Mouse (Mus musculus) kidney, postnatal 10 days (tissue): ENCODE data around the gene Dnajb11.

Source experiments
- DNase-seq: peaks from one replicate; pipeline ENCODE4 v3.0.0; 2021; ENCODE audit warnings: mixed read lengths

Gene Dnajb11

DNA sequence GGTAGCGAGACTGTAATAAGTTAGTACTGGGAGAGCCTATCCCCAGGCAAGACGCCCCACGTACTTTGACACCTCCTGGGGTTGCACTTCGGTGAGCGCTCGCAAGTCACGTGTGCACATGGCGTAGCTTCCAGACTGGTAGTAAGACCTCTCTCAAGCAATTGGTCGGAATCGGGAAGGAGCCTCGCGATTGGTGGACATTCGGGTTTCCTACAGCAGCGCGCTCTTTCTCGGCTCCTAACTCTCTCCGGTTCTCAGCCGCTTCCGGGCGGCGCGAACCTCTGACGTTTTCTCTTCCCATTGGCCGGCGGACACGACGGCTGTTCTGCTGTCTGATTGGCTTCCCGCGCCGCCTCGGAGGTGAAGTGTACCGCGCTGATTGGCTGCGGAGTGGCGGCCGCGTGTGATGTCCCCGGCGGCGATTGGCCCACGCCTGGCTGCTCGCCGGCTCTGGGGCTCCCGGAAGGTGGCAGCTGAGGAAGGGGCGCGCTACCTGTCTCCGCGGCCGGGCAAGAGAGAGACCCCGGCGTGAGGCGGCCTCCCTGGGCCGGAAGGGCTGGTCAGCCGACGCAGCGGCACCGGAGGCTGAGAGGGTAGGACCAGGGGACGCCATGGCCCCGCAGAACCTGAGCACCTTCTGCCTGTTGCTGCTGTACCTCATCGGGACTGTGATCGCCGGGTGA lies at the start of gene Dnajb11, which contains the start of gene Tbccd1:
Gene Dnajb11, plus strand, starts transcription at position 415 of the 683 bp plus-strand sequence.
Gene Tbccd1, minus strand, starts transcription at position 239 of the 683 bp plus-strand sequence.
- DNase-seq, result peak; percentile 99

DNA sequence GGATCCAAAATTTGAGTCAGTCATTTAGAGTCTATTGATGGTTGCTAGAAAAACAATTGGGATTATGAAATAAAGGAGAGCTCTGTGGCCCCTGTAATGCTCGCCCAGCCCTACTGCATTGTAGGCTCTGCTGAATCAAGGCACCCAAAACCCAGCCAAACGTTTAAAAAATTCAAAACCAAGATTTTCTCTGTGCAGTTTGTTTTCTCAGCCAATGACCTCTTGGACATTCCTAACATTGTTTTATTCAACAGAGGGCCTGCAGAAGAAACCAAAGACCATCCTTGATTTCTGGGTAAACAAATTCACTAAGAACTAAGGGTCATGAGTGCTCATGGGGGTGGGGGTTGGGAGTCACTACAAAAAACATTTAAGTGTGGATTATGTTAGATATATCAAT lies 46.2 kb upstream of the Dnajb11 start, which contains the start of gene Crygs:
Gene Crygs, minus strand, starts transcription at position 101 of the 400 bp plus-strand sequence.
- no peak for DNase-seq

DNA sequence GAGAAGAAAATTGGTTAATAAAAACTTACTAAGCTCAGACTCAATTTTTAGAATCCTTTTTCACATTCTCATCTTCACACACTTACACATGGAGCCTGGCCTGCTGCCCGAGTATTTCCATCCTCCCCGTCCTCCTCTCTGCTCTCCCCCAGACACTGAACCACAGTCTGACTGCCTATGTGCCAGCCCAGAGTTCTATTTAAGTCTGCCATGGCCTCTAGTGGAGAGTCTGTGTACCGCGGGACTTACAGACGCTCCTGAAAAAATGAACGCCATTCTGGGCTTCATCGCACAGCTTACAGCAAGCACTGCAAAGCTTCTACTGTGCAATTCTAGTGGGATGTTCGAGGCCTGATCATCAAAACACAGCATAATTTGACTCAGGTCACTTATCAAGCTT lies 36.9 kb upstream of the Dnajb11 start:
- peak; percentile 15 for DNase-seq

DNA sequence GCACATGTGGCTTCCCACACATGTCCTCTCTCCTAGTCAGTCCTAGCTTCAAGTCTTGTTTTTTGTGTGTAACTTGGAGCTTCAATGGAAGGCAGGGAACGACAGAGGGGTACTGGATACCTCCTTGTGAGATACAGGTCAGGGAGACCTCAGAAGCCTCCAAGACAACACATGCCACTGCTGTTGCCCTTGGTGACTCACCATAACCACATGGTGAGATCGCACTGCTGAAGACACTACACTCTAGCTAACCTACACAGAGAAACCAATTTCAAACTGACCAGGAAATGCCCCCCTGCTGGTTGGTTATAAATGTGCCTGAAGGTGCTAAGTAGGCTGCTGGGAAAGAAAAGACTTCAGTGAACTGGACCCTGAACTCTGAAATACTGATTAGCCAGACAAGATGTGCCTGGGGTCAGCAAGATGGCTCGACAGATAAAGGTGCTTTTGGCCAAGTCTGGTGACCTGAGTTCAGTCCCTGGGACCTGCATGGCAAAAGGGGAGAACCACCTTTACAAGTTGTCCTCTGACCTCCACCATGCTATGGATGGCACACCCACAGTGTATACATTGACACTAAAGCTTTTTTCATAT lies 24.6 kb upstream of the Dnajb11 start:
- no peak for DNase-seq

DNA sequence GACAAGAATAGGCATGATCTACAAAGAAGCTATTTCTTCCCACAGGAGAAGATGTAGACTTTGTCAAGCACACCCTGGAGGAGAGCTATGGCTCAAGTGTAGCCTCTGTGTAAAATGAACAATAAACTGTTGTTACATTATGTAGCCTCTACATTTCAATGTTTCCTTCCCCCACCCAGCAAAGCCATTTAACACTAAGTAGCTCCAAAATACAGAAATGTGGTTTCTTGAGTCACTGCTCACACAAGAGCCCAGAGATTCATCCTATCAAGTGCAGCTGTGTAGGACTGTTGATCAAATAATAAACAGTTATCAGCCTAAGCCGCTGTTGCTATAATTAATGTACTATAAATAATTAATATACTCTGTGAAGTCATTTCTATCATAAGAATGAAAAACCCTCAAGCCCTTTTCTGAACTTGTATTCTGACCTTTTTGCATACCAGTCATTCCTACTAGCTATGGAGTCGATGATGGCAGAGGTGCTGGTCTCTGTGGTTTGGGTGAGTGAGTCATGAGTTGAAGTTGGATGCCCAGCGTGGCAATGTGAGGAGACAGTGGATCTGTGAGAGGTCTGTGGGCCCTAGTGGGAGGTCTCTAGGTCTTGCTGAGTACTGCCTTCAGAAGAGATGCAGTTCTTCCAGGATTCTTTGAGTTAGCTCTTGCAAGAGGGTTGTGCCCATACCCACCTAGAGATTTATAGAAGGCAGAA lies 18.3 kb upstream of the Dnajb11 start:
- no peak for DNase-seq

DNA sequence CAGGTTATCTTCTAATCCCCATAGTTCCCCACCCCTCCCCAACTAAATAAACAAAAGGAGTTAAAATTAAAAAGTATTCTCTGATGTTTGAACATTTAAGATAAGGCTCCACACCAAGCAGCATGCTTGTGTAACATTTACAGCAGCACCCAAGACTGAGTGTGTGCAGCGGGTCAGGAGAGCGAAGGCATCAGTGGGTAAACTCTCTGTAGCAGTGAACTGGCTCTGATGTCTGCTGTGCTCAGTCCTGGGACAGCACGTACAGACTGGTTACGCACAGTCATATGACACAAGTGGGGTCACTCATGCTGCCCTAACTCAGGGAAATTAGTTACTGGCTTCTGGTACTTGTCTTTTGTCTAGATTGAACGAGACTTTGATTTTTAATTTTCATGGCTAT lies 14.8 kb upstream of the Dnajb11 start:
- DNase-seq, result no peak

DNA sequence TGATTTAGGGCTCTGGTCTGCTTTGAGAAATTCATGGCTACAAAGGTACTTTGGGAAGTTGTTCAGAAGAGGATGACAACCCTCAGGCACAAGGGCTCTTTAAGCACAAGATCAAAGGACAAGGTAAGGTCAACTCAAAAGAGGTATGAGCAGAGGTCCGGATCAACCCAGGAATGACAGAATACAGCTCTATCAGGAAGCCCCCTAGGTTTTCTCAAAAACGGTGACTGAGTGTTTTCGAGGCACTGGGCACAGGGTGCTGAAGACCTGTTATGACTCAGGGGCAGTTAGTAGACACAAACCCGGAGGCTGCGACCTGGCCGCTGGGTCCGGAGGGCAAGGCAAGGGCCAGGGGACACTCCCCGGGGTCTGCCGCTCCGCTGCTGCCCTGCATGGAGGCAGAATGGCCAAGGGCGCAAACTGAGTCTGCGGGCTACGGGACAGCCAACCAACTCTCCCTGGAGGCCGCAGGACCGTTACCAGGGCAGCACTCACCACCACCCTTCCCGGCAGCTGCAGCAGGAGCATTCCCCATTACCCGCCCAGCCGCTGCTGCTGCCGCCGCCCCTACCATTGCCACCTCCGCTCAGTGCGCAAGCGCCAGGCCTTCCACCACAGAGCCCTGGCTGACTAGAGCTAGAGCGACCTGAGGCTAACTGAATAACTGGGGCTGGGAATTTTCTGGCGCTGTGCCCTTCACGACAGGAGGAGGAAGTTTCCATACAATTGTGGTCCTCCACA lies 13.4 kb upstream of the Dnajb11 start:
- peak; percentile 93 for DNase-seq

DNA sequence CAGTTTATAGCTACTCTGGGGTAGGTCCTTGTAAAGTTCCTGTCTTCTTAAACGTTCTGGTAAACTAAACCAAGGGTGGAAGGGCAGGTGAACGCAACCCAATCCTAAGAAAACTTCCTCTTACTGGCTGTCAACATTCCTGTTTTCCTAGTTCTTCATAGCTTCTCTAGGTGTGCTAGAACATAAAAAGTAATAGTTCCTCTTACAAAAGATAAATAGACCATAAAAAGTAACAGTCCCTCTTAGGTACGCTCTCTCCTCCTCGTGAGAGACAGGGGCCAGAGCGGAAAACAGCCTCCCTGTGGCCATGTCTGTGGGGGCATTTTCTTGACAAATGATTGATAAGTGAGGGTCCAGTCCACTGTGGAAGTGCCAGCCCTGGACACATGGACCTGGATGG lies 12.8 kb upstream of the Dnajb11 start:
- no peak for DNase-seq

DNA sequence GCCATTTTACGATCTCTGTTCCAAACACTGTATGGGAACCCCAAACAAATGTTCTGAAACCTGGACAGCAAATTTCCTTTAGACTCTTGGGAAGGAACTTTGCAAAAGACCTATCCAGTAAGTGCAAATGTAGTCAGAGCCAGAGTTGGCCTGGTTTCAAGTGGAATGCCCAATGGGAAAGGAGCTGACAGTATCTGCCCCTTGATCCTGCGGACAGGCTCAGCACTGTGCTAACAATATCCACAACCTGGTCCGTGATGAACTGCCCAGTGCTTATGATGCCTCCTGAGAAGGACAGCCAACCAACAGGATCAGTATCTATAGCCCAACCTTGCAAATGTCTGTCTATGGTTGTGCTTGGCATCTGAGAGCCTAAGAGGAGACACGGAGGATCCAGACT lies 12.2 kb upstream of the Dnajb11 start:
- DNase-seq, result peak; percentile 28

DNA sequence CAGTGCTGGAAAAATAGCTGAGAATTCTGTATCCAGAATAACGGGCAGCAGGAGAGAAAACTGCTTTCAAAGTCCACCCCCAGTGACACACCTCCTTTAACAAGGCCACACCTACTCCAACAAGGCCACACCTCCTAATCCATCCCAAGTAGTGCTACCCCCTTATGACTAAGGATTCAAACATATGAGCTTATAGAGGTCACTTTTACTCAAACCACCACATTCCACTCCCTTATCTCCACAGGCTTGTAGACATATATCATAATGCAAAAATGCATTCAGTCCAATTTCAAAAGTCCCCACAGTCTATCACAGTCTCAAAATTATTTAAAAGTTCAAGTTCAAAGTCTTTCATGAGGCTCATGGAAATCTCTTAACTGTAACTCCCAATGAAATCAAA lies 10.0 kb upstream of the Dnajb11 start:
- DNase-seq, result no peak

DNA sequence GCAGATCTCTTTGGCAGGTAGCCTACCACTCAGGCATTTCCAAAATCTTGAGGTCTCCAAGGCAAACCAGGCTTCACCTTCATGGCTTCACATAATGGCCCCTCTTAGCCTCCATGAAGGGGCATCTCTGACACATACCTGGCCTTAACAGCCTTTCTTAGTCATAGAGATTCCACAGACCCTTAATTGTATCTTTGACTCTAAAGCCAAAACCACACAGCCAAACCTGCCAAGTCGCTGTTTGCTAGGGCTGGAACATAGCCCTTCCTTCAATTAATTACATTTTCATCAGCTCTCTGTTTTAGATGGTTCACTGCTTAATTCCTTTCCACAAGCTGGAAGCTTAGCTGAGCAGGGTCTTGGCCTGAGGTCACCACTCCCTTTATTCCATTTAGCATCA lies 9.3 kb upstream of the Dnajb11 start:
- no peak for DNase-seq

DNA sequence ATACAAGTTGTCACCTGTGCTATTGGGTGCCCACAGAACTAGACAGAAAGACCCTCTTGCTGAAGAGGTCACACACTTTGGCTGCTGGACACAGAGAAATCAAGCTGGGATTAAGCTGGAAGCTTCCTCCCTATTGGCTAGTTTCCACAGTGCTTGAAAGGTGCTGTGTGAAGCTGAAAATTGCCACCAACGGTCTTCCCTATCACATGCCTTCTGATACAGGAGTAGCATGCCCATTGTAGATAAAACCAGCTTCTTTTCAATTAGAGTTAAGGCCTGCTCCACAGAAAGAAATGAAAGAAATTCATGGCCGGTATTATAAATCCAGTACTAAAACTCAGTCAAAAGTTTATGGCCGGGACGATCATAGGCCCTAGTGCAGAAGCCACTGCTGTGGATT lies 4.9 kb upstream of the Dnajb11 start:
- no peak for DNase-seq

DNA sequence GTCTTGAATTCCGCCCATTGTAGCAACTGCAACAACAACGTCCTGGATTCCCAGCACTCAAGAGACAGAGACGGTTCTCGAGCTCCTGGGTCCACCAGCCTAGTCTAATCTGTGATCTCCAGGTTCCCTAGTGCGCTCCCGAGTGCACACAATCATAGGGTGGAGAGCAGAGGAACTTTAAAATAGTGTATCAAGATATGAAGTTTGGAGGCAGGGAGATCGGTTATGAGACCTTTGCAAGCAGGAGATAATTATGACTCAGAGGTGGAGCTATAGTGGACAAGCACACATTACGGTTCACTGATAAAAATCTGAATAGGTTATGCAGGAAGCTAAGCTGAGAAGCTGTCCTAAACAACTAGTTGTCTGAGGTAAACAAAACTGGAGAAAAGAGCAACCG lies 872 bp upstream of the Dnajb11 start:
- no peak for DNase-seq

DNA sequence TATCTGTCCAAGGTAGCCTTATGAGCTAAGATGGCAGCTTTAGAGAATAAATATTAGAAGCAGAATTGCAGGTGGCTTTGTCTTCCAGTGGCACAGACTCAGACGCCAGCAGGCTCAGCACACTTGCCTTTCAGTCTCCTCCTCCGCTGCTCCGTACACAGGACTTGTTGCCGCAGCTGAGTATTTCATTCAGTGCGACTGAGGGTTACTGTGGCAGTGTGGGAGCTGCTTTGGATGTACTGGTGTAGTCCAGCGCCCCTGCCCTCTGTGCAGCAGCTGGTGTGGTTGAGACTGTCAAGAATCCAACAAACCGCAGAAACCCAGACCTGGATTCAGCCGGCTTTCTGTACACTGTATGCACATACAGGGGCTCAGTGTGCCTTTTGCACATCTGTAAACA lies 14.8 kb downstream of the Dnajb11 start:
- no peak for DNase-seq

DNA sequence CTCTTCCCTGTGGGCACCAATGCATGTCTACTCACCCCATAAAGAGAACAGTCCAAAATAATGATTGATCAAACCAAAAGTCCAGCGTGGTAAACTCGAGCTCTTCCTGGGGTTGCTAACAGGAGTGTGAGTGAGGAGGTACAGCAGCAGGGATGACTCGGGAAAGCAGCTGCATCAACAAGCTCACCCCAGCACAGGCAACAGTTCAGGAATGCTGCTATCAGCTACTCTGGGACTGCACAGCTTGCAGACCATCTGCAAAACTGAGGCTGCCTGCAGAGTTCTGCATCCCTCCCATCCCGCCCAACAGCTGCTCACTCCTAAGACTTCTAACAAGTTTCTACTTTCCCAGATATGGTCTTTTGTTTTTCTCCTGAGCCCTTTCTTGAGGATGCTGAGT lies 15.7 kb downstream of the Dnajb11 start:
- no peak for DNase-seq

DNA sequence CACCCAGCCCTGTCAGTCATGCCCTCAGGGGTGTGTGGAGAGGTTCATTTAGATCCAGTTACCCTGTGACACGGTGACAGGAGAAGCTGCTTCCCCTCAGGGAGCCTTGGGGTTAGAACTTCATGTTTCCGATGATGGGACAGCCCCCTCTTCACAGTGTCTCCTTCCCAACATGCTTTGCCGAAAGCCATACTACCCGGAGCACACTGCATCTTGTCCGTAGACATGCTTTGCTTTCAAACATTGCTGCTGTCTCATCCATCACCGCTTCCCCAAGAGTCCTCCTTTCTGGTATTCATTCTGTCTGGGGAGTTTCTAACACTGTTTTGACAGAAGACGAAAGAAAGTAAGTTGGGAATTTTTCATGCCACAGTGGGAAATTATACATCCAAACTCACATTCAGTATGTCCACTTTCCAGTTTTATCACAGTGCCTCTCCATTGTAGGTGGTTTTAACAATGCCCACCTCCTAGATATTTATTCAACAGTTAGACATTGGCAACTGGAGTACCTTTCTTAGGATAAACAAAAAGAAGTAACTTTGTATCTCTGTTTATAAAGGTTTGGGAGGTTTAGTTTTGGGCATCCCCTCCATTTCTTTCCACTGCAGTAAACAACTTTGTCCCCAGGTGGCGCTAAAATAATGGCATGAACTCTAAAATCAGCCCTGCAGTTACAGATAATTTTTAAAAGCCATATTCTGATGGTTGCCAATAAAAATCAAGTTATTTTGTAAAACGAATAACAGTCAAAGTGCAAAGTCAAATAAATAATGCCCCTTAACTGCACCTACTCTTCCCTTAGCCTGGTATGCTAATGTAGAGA lies 18.8 kb downstream of the Dnajb11 start:
- peak; percentile 58 for DNase-seq

DNA sequence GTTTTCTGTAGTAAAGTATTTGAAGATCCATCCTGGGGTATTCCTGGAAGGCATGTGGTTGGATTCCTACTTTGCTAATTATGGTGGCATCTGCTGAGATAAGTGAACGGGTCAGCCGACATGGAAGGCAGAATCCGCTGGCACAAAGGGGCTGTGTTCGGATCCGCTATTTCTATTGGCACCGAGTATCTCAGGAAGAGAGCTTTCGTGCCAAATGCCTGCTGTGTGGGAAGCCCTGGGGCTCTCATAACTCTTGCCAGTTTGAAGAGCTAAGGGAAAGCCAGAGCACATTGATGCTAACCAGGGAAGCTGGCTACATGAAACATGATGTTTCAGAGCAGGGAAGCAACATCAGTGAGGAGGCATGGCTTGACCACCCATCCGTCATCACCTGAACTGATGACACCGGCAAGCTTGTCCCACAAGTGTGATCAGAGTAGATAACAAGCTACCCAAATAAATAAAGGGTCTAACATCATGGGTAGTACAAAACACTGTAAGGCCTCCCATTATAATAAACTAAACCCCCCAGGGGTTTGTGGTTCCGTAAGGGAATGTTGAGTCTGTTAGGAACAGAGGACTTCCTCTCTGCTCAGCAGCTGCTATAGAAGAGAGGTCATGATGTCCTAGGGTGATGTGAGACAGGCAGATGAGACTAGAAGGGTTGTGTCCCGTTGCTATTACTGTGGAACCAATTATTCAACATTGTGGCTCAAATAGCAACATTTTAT lies 20.2 kb downstream of the Dnajb11 start:
- DNase-seq, result no peak

DNA sequence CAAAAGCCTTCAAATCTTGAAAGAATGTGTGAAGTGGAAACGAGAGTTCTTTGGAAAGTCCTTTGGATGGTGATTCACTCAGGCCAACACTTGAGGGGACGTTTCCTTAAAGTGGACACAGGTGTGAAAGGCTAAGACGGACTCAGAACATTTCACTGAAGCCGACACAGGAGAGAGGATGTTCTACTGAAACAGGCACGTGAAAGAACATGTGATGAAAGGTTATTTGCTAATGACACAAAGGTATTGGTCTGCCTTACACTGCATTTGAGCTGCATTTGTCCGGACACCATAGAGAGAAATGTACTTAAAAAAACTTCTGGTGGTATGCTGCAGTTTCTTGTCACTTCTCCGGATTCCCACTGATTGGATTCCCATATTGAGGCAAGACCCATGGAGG lies 21.1 kb downstream of the Dnajb11 start:
- DNase-seq, result no peak

DNA sequence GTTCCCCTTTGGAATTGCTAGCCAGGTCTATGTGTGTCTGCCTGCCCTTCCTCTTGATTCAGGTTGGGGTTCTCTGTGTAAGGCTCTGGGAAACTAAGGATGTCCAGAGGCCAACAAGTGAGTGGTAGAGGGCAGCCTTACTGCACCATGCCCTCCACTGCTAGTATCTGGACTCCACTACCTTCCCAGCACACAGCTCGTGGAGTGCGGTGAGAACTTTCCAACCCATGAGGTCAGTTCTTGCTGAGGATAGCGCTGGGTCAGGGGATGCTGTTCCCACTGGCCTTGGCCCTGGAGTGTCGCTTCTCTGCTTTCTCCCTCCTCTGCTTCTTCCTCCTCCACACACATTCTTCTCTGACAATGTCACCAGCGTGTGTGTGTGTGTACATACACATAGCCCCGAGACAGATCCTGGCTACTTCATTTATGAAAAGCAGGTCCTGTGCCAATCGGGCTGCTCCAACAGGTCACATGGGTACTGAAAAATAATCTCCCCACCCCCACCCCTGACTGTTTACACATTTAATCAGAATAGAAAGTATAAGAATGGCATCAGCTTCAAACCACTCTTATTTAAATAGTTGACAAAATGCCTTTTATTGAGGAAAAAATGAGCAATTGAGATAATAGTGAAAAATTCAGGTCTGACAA lies 22.4 kb downstream of the Dnajb11 start:
- DNase-seq, result no peak

DNA sequence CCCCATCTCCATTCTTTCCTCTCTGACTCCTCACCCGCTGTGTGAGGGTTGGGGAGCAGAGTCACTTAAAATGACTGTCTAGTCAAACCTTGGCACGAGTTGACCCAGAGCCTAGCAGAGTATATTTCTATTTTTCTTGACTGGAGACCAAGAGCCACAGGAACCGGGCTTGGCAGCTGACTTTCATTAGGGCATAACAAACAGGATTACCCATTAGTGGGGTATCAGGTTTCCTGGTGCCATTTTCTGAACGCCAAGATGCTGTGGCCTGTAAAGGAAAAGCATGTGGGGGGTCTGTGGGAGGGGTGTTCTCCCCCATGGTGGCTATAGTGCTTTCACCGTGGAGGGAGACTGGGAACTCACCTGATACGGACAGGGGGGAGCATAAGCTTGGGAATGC lies 23.3 kb downstream of the Dnajb11 start:
- no peak for DNase-seq

DNA sequence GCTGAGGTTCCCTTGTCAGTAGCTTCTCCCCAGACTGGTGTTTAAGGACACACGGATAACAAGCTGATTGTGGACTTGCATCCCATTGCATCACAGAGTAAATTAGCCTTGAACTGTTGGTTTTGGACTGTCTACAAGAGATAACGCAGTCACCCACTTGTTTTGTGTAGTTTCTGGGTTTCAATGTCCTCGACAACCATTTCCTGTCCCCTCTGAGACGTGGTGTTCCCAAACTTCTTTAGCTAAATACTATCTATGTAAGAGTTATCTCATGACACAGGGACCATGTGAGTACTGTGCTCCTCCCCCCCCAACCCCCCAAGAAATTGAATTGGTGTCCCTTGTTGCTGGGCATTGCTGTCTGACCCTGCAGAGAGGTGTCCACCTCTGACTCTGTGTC lies 23.8 kb downstream of the Dnajb11 start:
- DNase-seq, result no peak
